In genomic region chr13:69531431-69531830, GRCm38 (mm10) we compare ENCODE assay signal across 7 mouse cellular contexts. TPM values are rescaled to one million over a fixed set of nuclear protein-coding genes. Genes with fewer than 3 reads are reported as not detected.
A peak's percentile ranks its signal among the peaks of the same experiment; 100 is the strongest.
DNase-seq lines count a peak whose midpoint lies in the region; ATAC-seq and TF ChIP-seq lines count a peak whose summit lies in the region.

No protein-coding gene starts in this region.

- ATAC-seq in forebrain, embryonic 14.5 days = no peak
- ATAC-seq in limb, embryonic 14.5 days (ENCODE audit: low FRiP score, low read depth) = no peak
- no peak for ATAC-seq in stomach, embryonic 14.5 days (ENCODE audit: insufficient number of reproducible peaks, insufficient read depth, low FRiP score, low read depth)
- ATAC-seq in frontal cortex, adult (ENCODE audit: low TSS enrichment) = no peak

- TF ChIP-seq POLR2A in liver, adult 2 months (IDR thresholded peaks at IDR 0.05; ENCODE audit: extremely low read depth, insufficient read depth, low read length) = no peak
- TF ChIP-seq POLR2A in limb, embryonic 14.5 days (IDR thresholded peaks at IDR 0.05; ENCODE audit: borderline replicate concordance, extremely low read depth, insufficient read depth, insufficient read length) = no peak

- peak overlapping the region; percentile 97 for H3K27ac ChIP-seq in liver, adult 2 months (replicated peaks; ENCODE audit: insufficient read depth, low read depth, low read length)
- H3K27ac ChIP-seq in forebrain, embryonic 14.5 days (ENCODE audit: low read depth, low read length) = no peak overlapping the region
- no peak overlapping the region for H3K27ac ChIP-seq in limb, embryonic 14.5 days (replicated peaks; ENCODE audit: low read depth, low read length)
- no peak overlapping the region for H3K27ac ChIP-seq in stomach, embryonic 14.5 days (ENCODE audit: low read length)

- H3K9ac ChIP-seq in liver, adult 2 months (ENCODE audit: low read depth, low read length) = peak overlapping the region; percentile 76
- H3K9ac ChIP-seq in forebrain, embryonic 14.5 days (ENCODE audit: low read length) = peak overlapping the region; percentile 88; the same call in 1 of the 2 replicates
- H3K9ac ChIP-seq in limb, embryonic 14.5 days (ENCODE audit: low read depth, low read length, severe bottlenecking) = peak overlapping the region; percentile 76
- 0 out of 2 replicates have a peak overlapping the region, but pooled peaks have one; percentile 14 for H3K9ac ChIP-seq in stomach, embryonic 14.5 days (replicated peaks; ENCODE audit: low read depth, low read length)

- peaks cover 43% of the 10 kb centered on the region for H3K4me1 ChIP-seq in liver, adult 2 months (ENCODE audit: control insufficient read depth, insufficient read depth, low read length)
- peaks cover 33% of the 10 kb centered on the region for H3K4me1 ChIP-seq in forebrain, embryonic 14.5 days (ENCODE audit: control insufficient read depth, insufficient read depth, low read length)
- H3K4me1 ChIP-seq in limb, embryonic 14.5 days (ENCODE audit: control insufficient read depth, insufficient read depth, low read length) = peaks cover 39% of the 10 kb centered on the region
- H3K4me1 ChIP-seq in stomach, embryonic 14.5 days (ENCODE audit: control insufficient read depth, insufficient read depth, low read length) = peaks cover 33% of the 10 kb centered on the region

- TF ChIP-seq CTCF in liver, adult 2 months (IDR thresholded peaks at IDR 0.05; ENCODE audit: low read depth, low read length) = no peak

- H3K79me2 ChIP-seq in liver, adult 2 months (ENCODE audit: control insufficient read depth, insufficient read depth, low read length) = peaks cover 54% of the 10 kb centered on the region

- no peaks in the 10 kb centered on the region for H3K36me3 ChIP-seq in liver, adult 2 months (ENCODE audit: control insufficient read depth, insufficient read depth, low read length)
- H3K36me3 ChIP-seq in forebrain, embryonic 14.5 days (ENCODE audit: control insufficient read depth, insufficient read depth, low read length) = 0 out of 2 replicates have a peak, but pooled peaks cover 6% of the 10 kb centered on the region
- peaks cover 10% of the 10 kb centered on the region for H3K36me3 ChIP-seq in limb, embryonic 14.5 days (ENCODE audit: control insufficient read depth, insufficient read depth, low read length)
- H3K36me3 ChIP-seq in stomach, embryonic 14.5 days (ENCODE audit: control insufficient read depth, insufficient read depth, low read length) = peaks cover 6% of the 10 kb centered on the region; the same call in 1 of the 2 replicates

- H3K4me3 ChIP-seq in liver, adult 2 months (ENCODE audit: insufficient read depth, low read depth, low read length) = peak overlapping the region; percentile 51; the same call in 1 of the 2 replicates
- H3K4me3 ChIP-seq in forebrain, embryonic 14.5 days (ENCODE audit: low read depth, low read length) = peak overlapping the region; percentile 87
- H3K4me3 ChIP-seq in limb, embryonic 14.5 days (replicated peaks; ENCODE audit: low read length) = peak overlapping the region; percentile 89
- H3K4me3 ChIP-seq in stomach, embryonic 14.5 days (ENCODE audit: low read depth, low read length) = peak overlapping the region; percentile 97; the same call in 1 of the 2 replicates

- H3K4me2 ChIP-seq in forebrain, embryonic 14.5 days (ENCODE audit: low read length) = peak overlapping the region; percentile 84
- H3K4me2 ChIP-seq in limb, embryonic 14.5 days (replicated peaks; ENCODE audit: low read depth, low read length, severe bottlenecking) = peak overlapping the region; percentile 66
- H3K4me2 ChIP-seq in stomach, embryonic 14.5 days (replicated peaks; ENCODE audit: low read depth, low read length) = peak overlapping the region; percentile 61

- H3K27me3 ChIP-seq in liver, adult 2 months (ENCODE audit: control insufficient read depth, insufficient read depth, low read length) = no peaks in the 10 kb centered on the region
- H3K27me3 ChIP-seq in forebrain, embryonic 14.5 days (replicated peaks; ENCODE audit: control insufficient read depth, insufficient read depth, low read length) = no peaks in the 10 kb centered on the region
- H3K27me3 ChIP-seq in limb, embryonic 14.5 days (ENCODE audit: control insufficient read depth, insufficient read depth, low read length) = no peaks in the 10 kb centered on the region
- no peaks in the 10 kb centered on the region for H3K27me3 ChIP-seq in stomach, embryonic 14.5 days (ENCODE audit: control insufficient read depth, insufficient read depth, low read length)

- WGBS in liver, adult 2 months = 20% methylated on average over 6 of the region's 6 CpGs
- WGBS in forebrain, embryonic 14.5 days = 55% methylated on average over 6 of the region's 6 CpGs
- WGBS in limb, embryonic 14.5 days = 43% methylated on average over 6 of the region's 6 CpGs
- 48% methylated on average over 6 of the region's 6 CpGs for WGBS in stomach, embryonic 14.5 days

- H3K9me3 ChIP-seq in forebrain, embryonic 14.5 days (replicated peaks; ENCODE audit: control insufficient read depth, low read length) = no peaks in the 10 kb centered on the region
- H3K9me3 ChIP-seq in limb, embryonic 14.5 days (ENCODE audit: control insufficient read depth, low read length) = no peaks in the 10 kb centered on the region
- H3K9me3 ChIP-seq in stomach, embryonic 14.5 days (ENCODE audit: control insufficient read depth, low read depth, low read length) = no peaks in the 10 kb centered on the region

- peak; percentile 55 for DNase-seq in liver, adult 2 months (ENCODE audit: extremely low read depth, low read depth, low spot score)
- no peak for DNase-seq in liver
- DNase-seq in forebrain, embryonic 14.5 days (ENCODE audit: low spot score) = no peak
- DNase-seq in limb, embryonic 14.5 days (ENCODE audit: low spot score) = no peak
- DNase-seq in ovary, postnatal 10 days (ENCODE audit: low spot score) = no peak

RNA-seq across cellular contexts. Expression of gene Nsun2, which starts 2.1 kb away (rescaled TPM):
- 74.1 and 81.0 TPM in 2 replicates for total RNA-seq in liver, adult 2 months (2014; rRNA removed)
- polyA plus RNA-seq in liver, adult 2 months (2012; rRNA removed) = 40.5 and 48.3 TPM in 2 replicates
- polyA plus RNA-seq in forebrain, embryonic 14.5 days (2014; fragmentation: Nextera tagmentation; extraction: Ambion mirVana) = 86.2 and 87.4 TPM in 2 replicates
- polyA plus RNA-seq in limb, embryonic 14.5 days (2012; rRNA removed) = 102 and 106 TPM in 2 replicates
- polyA plus RNA-seq in limb, embryonic 14.5 days (2014; fragmentation: Nextera tagmentation; extraction: Ambion mirVana) = 130 and 134 TPM in 2 replicates
- polyA plus RNA-seq in stomach, embryonic 14.5 days (2014; fragmentation: Nextera tagmentation; extraction: Ambion mirVana) = 110 and 116 TPM in 2 replicates

RNA-seq across cellular contexts. Expression of gene Tent4a, which starts 3.0 kb away (rescaled TPM):
- 8.7 and 8.9 TPM in 2 replicates for total RNA-seq in liver, adult 2 months (2014; rRNA removed)
- polyA plus RNA-seq in liver, adult 2 months (2012; rRNA removed) = 9.9 and 11.0 TPM in 2 replicates
- 8.8 and 9.0 TPM in 2 replicates for polyA plus RNA-seq in forebrain, embryonic 14.5 days (2014; fragmentation: Nextera tagmentation; extraction: Ambion mirVana)
- 25.7 and 29.0 TPM in 2 replicates for polyA plus RNA-seq in limb, embryonic 14.5 days (2012; rRNA removed)
- polyA plus RNA-seq in limb, embryonic 14.5 days (2014; fragmentation: Nextera tagmentation; extraction: Ambion mirVana) = 8.7 and 9.9 TPM in 2 replicates
- 7.9 and 8.8 TPM in 2 replicates for polyA plus RNA-seq in stomach, embryonic 14.5 days (2014; fragmentation: Nextera tagmentation; extraction: Ambion mirVana)

Comparison
In these comparisons a context has a peak if more than half of its experiments do, and no peak if none do; other contexts are left out.
1. H3K9ac ChIP-seq: peak in every context shown above with its lines; median percentile 88 in forebrain, embryonic 14.5 days; 76 in liver, adult 2 months; 76 in limb, embryonic 14.5 days; 14 in stomach, embryonic 14.5 days.